Mouse (Mus musculus): ENCODE measurements around the gene Faim. TPM values are rescaled to one million over a fixed set of nuclear protein-coding genes. Genes with fewer than 3 reads are reported as not detected.

The Faim gene
- polyA plus RNA-seq, 1 experiment, result 4.5 TPM

DNA sequence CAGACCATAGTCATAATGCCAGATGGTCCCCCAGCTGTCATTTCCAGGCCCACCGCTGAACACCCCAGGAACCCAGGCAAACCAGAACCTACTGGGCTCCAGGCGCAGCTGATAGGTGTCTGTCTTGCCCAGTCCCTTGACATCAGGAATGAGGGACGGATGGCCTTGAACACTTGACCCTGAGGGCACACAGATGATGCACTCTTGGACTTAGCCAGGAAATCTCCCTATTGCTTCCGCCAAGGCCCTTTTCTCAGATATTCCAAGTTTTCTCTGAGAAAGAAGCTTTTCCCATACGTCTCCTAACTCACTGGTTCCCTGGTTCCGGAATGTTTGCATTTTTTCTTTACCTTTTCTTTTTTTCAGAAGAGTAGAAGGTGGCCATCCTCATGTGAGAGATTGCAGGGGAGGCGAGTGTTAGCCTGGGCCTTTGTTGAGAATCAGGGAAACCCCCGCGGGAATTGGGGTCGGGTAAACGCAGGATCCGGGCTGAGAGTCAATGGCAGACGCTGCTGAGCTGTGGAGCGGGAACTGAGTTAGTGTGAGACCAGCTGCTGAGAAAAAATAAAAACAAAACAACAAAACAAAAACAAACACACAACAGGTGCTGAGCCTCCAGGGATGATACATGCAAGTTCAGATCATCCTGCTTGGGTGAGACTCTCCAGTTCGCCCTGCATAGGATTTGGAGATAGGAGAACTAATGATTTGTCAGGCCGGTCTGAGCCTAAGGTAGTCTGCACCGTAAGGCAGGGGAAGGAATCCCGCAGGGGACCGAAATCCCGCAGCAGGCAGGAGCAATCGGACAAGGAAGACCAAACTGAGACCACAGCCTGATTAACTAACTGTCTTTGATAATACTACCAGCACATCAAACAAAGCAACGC is 24.3 kb upstream of the Faim start:
- Histone ChIP-seq H3K4me1 (ENCODE audit: control insufficient read depth, insufficient read depth, low read length) (no peaks in the 10 kb centered on the region), H3K36me3 (ENCODE audit: control insufficient read depth, insufficient read depth, low read length) (no peaks in the 10 kb centered on the region), H3K4me3 (ENCODE audit: insufficient read depth, low read depth, low read length) (no peak overlapping the region), H3K27me3 (replicated peaks; ENCODE audit: control insufficient read depth, insufficient read depth, low read length) (peaks cover 17% of the 10 kb centered on the region), H3K27ac (ENCODE audit: insufficient read depth, low read depth, low read length) (no peak overlapping the region)
- no peak for TF ChIP-seq CTCF (conservative IDR thresholded peaks at IDR 0.05; ENCODE audit: insufficient read depth, insufficient read length, low read depth, low read length)
- no peak for TF ChIP-seq POLR2A (IDR thresholded peaks at IDR 0.05; ENCODE audit: low read depth, low read length)
- no peak for DNase-seq
- WGBS, result 14% methylated on average over 22 of the region's 22 CpGs

DNA sequence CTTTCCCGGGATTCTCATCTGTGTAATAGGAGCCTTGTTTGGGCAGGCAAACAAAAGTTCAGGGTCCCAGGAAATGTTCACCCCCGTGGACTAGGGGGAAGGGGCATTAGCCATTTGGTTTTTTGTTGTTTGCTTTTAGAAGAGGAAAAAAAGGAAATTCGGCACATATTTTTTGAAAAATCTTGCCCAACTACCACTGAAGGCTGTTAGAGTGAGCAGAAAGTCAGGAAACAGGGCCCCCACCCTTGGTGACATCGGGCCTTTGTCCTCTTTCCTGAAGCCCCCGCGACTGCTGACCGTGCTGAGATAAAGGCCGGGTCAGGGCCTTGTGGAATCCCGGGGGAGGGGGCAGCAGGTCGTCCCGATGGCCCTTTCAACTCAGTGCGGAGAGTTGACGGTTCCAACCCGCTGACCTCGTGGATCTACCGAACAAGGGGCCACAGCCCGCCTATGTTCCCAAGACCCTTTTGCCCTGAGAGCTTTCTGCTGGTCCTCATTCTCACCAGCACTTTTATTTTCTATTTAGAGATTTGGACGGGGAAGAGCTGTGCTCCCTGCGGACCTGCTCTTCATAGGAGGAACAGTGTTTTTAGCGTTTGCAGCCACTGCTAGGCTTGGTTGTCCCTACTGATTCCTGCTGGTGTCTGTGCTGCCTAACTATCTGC is 23.6 kb upstream of the Faim start:
- no peaks in the 10 kb centered on the region for H3K36me3 ChIP-seq (ENCODE audit: control insufficient read depth, insufficient read depth, low read length)
- no peak overlapping the region for H3K4me3 ChIP-seq (ENCODE audit: insufficient read depth, low read depth, low read length)
- peaks cover 15% of the 10 kb centered on the region for H3K27me3 ChIP-seq (replicated peaks; ENCODE audit: control insufficient read depth, insufficient read depth, low read length)
- no peaks in the 10 kb centered on the region for H3K4me1 ChIP-seq (ENCODE audit: control insufficient read depth, insufficient read depth, low read length)
- WGBS, result 3% methylated on average over 20 of the region's 20 CpGs
- no peak for TF ChIP-seq POLR2A (IDR thresholded peaks at IDR 0.05; ENCODE audit: low read depth, low read length)
- no peak for TF ChIP-seq CTCF (conservative IDR thresholded peaks at IDR 0.05; ENCODE audit: insufficient read depth, insufficient read length, low read depth, low read length)
- no peak for DNase-seq
- H3K27ac ChIP-seq (ENCODE audit: insufficient read depth, low read depth, low read length), result no peak overlapping the region

DNA sequence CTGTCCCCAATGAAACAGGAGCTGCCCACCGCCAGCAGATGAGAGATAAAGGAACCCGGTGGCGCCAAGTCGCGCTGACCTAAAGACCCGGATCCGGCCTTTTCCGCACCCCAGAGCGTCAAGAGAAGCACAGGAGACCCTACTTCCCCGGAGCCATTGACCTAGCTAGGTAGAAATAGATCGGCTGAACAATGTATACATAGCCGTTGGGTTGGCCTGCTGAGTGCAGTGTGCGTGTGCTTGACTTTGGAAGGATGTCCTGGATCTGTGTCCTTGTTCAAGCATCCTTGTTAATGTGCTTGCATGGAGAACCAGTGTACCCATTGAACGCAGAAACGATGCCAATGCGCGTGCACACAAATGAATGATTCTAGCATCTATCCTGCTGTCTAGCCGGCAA is 22.5 kb upstream of the Faim start:
- no peak for TF ChIP-seq CTCF (conservative IDR thresholded peaks at IDR 0.05; ENCODE audit: insufficient read depth, insufficient read length, low read depth, low read length)
- no peak for TF ChIP-seq POLR2A (IDR thresholded peaks at IDR 0.05; ENCODE audit: low read depth, low read length)
- H3K4me3 ChIP-seq (ENCODE audit: insufficient read depth, low read depth, low read length), result no peak overlapping the region
- no peaks in the 10 kb centered on the region for H3K36me3 ChIP-seq (ENCODE audit: control insufficient read depth, insufficient read depth, low read length)
- no peaks in the 10 kb centered on the region for H3K4me1 ChIP-seq (ENCODE audit: control insufficient read depth, insufficient read depth, low read length)
- H3K27ac ChIP-seq (ENCODE audit: insufficient read depth, low read depth, low read length), result no peak overlapping the region
- WGBS, result 7% methylated on average over 18 of the region's 18 CpGs
- H3K27me3 ChIP-seq (replicated peaks; ENCODE audit: control insufficient read depth, insufficient read depth, low read length), result peaks cover 12% of the 10 kb centered on the region
- DNase-seq, result no peak

GRCm38 (mm10) chr9:98965084-98965483 is 21.1 kb upstream of the Faim start:
- Histone ChIP-seq H3K27me3 (replicated peaks; ENCODE audit: control insufficient read depth, insufficient read depth, low read length) (peaks cover 7% of the 10 kb centered on the region), H3K4me1 (ENCODE audit: control insufficient read depth, insufficient read depth, low read length) (no peaks in the 10 kb centered on the region), H3K27ac (ENCODE audit: insufficient read depth, low read depth, low read length) (no peak overlapping the region), H3K4me3 (ENCODE audit: insufficient read depth, low read depth, low read length) (no peak overlapping the region), H3K36me3 (ENCODE audit: control insufficient read depth, insufficient read depth, low read length) (no peaks in the 10 kb centered on the region)
- no peak for DNase-seq
- peak; percentile 49; the same call in 1 of the 2 replicates for TF ChIP-seq CTCF (conservative IDR thresholded peaks at IDR 0.05; ENCODE audit: insufficient read depth, insufficient read length, low read depth, low read length)
- TF ChIP-seq POLR2A (IDR thresholded peaks at IDR 0.05; ENCODE audit: low read depth, low read length), result no peak
- 2% methylated on average over 18 of the region's 18 CpGs for WGBS

GRCm38 (mm10) chr9:98973101-98973521 is 13.1 kb upstream of the Faim start:
- Histone ChIP-seq H3K4me1 (ENCODE audit: control insufficient read depth, insufficient read depth, low read length) (no peaks in the 10 kb centered on the region), H3K27me3 (replicated peaks; ENCODE audit: control insufficient read depth, insufficient read depth, low read length) (peaks cover 3% of the 10 kb centered on the region), H3K27ac (ENCODE audit: insufficient read depth, low read depth, low read length) (no peak overlapping the region), H3K4me3 (ENCODE audit: insufficient read depth, low read depth, low read length) (peak overlapping the region; percentile 5; the same call in 1 of the 2 replicates), H3K36me3 (ENCODE audit: control insufficient read depth, insufficient read depth, low read length) (no peaks in the 10 kb centered on the region)
- under 1% methylated on average over 40 of the region's 40 CpGs for WGBS
- TF ChIP-seq POLR2A (IDR thresholded peaks at IDR 0.05; ENCODE audit: low read depth, low read length), result no peak
- TF ChIP-seq CTCF (conservative IDR thresholded peaks at IDR 0.05; ENCODE audit: insufficient read depth, insufficient read length, low read depth, low read length), result no peak
- DNase-seq, result no peak

GRCm38 (mm10) chr9:98973561-98973960 is 12.6 kb upstream of the Faim start:
- Histone ChIP-seq H3K4me1 (ENCODE audit: control insufficient read depth, insufficient read depth, low read length) (no peaks in the 10 kb centered on the region), H3K4me3 (ENCODE audit: insufficient read depth, low read depth, low read length) (no peak overlapping the region), H3K36me3 (ENCODE audit: control insufficient read depth, insufficient read depth, low read length) (no peaks in the 10 kb centered on the region), H3K27ac (ENCODE audit: insufficient read depth, low read depth, low read length) (no peak overlapping the region), H3K27me3 (replicated peaks; ENCODE audit: control insufficient read depth, insufficient read depth, low read length) (peaks cover 3% of the 10 kb centered on the region)
- 7% methylated on average over 7 of the region's 7 CpGs for WGBS
- DNase-seq, result no peak
- TF ChIP-seq POLR2A (IDR thresholded peaks at IDR 0.05; ENCODE audit: low read depth, low read length) (no peak), CTCF (conservative IDR thresholded peaks at IDR 0.05; ENCODE audit: insufficient read depth, insufficient read length, low read depth, low read length) (no peak)

DNA sequence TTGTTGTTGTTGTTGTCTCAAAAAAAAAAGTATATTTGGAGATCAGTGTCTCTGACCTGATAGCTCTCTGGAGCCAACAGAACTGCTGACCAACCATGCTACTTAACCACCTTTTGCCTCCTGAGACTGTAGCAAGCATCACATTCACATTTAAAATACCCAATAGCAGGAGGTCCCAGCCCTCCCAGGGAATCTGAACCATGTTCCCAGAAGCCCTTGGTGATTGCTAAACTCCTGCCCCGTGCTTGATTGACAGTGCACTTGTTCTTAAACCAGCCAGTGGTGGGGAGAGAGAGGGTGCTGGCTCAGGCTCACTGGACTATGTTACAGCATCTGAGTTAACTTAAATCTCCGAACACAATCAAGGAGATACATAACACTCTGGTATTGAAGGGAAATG is 11.3 kb upstream of the Faim start:
- no peak for DNase-seq
- Histone ChIP-seq H3K27ac (ENCODE audit: insufficient read depth, low read depth, low read length) (no peak overlapping the region), H3K36me3 (ENCODE audit: control insufficient read depth, insufficient read depth, low read length) (no peaks in the 10 kb centered on the region), H3K27me3 (replicated peaks; ENCODE audit: control insufficient read depth, insufficient read depth, low read length) (peaks cover 3% of the 10 kb centered on the region), H3K4me1 (ENCODE audit: control insufficient read depth, insufficient read depth, low read length) (no peaks in the 10 kb centered on the region), H3K4me3 (ENCODE audit: insufficient read depth, low read depth, low read length) (no peak overlapping the region)
- TF ChIP-seq POLR2A (IDR thresholded peaks at IDR 0.05; ENCODE audit: low read depth, low read length) (no peak), CTCF (conservative IDR thresholded peaks at IDR 0.05; ENCODE audit: insufficient read depth, insufficient read length, low read depth, low read length) (no peak)
- WGBS, result 37% methylated on average over 2 of the region's 2 CpGs

Data from kidney, adult 2 months (tissue).